Mouse (Mus musculus): ENCODE results near the gene Dhx8. TPM values are rescaled to one million over a fixed set of nuclear protein-coding genes. Genes with fewer than 3 reads are reported as not detected.

The Dhx8 gene
- total RNA-seq, 2 experiments from 2014 or later, result 33.2 to 38.4 TPM

DNA sequence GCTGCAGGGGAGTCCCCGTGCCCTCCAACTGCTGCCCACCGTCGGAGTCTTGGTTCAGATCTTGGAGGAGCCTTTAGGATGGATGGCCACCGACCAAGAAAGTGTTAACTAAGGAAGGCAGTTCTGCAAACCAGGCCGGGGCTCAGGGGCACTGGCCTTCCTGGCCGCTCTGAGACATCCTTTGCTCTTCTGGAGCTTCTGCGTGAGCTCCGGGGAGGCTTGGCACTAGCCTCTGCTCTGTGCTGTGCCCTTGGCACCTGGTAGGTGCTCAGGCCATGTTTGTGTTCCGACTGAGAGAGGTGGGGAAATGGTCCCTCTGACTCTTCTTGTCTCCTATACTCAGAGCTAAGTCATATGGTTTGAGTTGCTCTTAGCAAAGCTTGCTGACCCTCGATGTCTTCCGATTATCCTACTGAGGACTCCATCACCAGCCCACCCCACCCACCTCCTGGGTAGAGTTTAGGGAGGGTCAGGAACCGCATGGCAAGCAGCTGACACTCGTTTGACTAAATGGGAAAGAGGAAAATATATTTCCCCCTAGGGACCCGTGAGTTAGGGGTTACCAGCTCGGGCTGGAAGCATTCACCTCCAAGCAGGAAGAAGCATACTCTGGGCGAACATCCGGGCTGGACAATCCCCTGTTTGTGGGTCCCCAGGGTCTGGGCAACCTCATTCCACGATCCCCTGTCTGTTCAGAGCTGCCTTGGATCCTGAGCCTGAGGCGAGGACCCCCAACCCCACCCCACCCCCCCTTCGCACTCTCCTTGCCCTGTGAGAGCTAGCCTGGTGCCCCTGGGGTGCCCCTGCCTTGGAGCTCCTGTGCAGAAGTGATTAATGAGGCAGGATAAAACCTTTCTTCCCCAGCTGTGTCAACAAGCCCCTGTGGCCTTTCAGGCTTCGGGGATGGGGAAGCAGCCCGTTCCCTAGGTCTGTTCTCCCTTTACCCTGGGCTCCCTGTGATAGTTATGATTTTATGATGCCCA, 82.7 kb downstream of the Dhx8 start:
- DNase-seq (ENCODE audit: low spot score in 2 of 2), result no peak
- no peak overlapping the region for H3K4me3 ChIP-seq
- H3K27ac ChIP-seq, result no peak overlapping the region
- no peak; the same call in none of the 2 replicates for TF ChIP-seq CTCF (conservative IDR thresholded peaks at IDR 0.05)

Other genes starting within 250 kb of the Dhx8 start
- gene Brca1, start 181.0 kb upstream of the Dhx8 start, total RNA-seq (2021), result 1 to 10 TPM; 1.3 TPM
- gene Nbr1, start 180.8 kb upstream of the Dhx8 start, total RNA-seq (2021), result 100 to 1,000 TPM; 199 to 221 TPM
- 1 to 10 TPM; 2.4 to 4.2 TPM for gene Tmem106a, start 150.7 kb upstream of the Dhx8 start, total RNA-seq (2021)
- not detected for gene Gm11634, start 133.7 kb upstream of the Dhx8 start, total RNA-seq (2021)
- gene Rdm1, start 105.7 kb upstream of the Dhx8 start, total RNA-seq (2021), result 1 to 10 TPM; 8.4 to 10.0 TPM
- 10 to 100 TPM; 10.6 to 16.0 TPM for gene Arl4d, start 67.4 kb upstream of the Dhx8 start, total RNA-seq (2021)
- gene Etv4, start 52.5 kb downstream of the Dhx8 start, total RNA-seq (2021), result 10 to 100 TPM; 10.1 to 10.7 TPM
- under 1 TPM; 0.71 to 0.74 TPM for gene Meox1, start 161.5 kb downstream of the Dhx8 start, total RNA-seq (2021)
- not detected for gene Sost, start 234.1 kb downstream of the Dhx8 start, total RNA-seq (2021)